Mouse (Mus musculus) liver, postnatal 0 days (tissue): ENCODE measurements at regions not wholly inside any gene's neighbourhood (a gene's known extent, or its start where the extent isn't known, plus 50 kb on each side); places are given as distances from the start of the nearest gene placed in this dataset.

Source experiments
- ATAC-seq: fragments of 200-750 bp; cut with Nextera tagmentation; 2 replicates; pipeline ENCODE4 v1.8.0; 2017; ENCODE audit warnings: mild to moderate bottlenecking, moderate library complexity
- DNase-seq: peaks from one replicate; pipeline ENCODE4 v3.0.0-alpha.2; 2016
- H3K27ac ChIP-seq: fragments of 300-500 bp; sonication (generic); 2 replicates; pipeline ENCODE4 v1.5.1; 2014; ENCODE audit warnings: antibody characterized with exemption, moderate library complexity, mild to moderate bottlenecking, low read depth
- H3K27me3 ChIP-seq: fragments of 300-500 bp; sonication (generic); 2 replicates; pipeline ENCODE4 v1.6.1; 2014; ENCODE audit warnings: low read length, control low read depth, mixed read lengths; ENCODE audit not compliant: insufficient read depth
- H3K36me3 ChIP-seq: fragments of 300-500 bp; sonication (generic); replicated peaks from 2 replicates; pipeline ENCODE4 v1.6.1; 2014; ENCODE audit warnings: mild to moderate bottlenecking, control low read depth, low read length, moderate library complexity, mixed read lengths; ENCODE audit not compliant: insufficient read depth
- H3K4me1 ChIP-seq: fragments of 300-500 bp; sonication (generic); 2 replicates; pipeline ENCODE4 v1.6.1; 2014; ENCODE audit warnings: antibody characterized with exemption, mild to moderate bottlenecking, control low read depth; ENCODE audit not compliant: insufficient read depth
- H3K4me2 ChIP-seq: fragments of 300-500 bp; sonication (generic); 2 replicates; pipeline ENCODE4 v1.6.1; 2014; ENCODE audit warnings: low read depth, mild to moderate bottlenecking, low read length, moderate library complexity, mixed read lengths
- H3K4me3 ChIP-seq: fragments of 300-500 bp; sonication (generic); 2 replicates; pipeline ENCODE4 v1.5.1; 2014; ENCODE audit warnings: low read depth, low read length
- H3K9ac ChIP-seq: fragments of 300-500 bp; sonication (generic); replicated peaks from 2 replicates; pipeline ENCODE4 v1.6.1; 2014; ENCODE audit warnings: mild to moderate bottlenecking, moderate library complexity
- H3K9me3 ChIP-seq: fragments of 300-500 bp; sonication (generic); 2 replicates; pipeline ENCODE4 v1.6.1; 2016; ENCODE audit warnings: mild to moderate bottlenecking, control low read depth, low read length, mixed read lengths
- CTCF ChIP-seq: sonication (generic); IDR thresholded peaks from 2 replicates; pipeline ENCODE4 v1.5.1; 2016; ENCODE audit warnings: antibody characterized with exemption, low read depth
- EP300 ChIP-seq: IDR thresholded peaks from 2 replicates; pipeline ENCODE4 v1.6.1; 2016; ENCODE audit warnings: antibody characterized with exemption, low read depth, mild to moderate bottlenecking
- WGBS: fragments of 180-500 bp; shearing (Covaris S2); extraction: QIAGEN DNeasy Blood & Tissue Kit; methylation state at CpG from one replicate; pipeline ENCODE4 v1.1.7; 2014; ENCODE audit not compliant: insufficient replicate concordance; 5-methylcytosine and 5-hydroxymethylcytosine counted together

- Histone ChIP-seq H3K9ac (no peak overlapping the region), H3K36me3 (no peaks in the 10 kb centered on the region), H3K4me2 (no peak overlapping the region), H3K27ac (no peak overlapping the region), H3K9me3 (no peaks in the 10 kb centered on the region), H3K27me3 (no peaks in the 10 kb centered on the region), H3K4me3 (no peak overlapping the region), H3K4me1 (no peaks in the 10 kb centered on the region)
- WGBS, result 60% methylated on average over 6 of the region's 6 CpGs
- DNase-seq (no peak), ATAC-seq (no peak)
- TF ChIP-seq CTCF (no peak), EP300 (no peak)
These were observed 248.4 kb downstream of the Eipr1 start for GRCm38 (mm10) chr12:28999963-29000451.

GRCm38 (mm10) chr12:29004504-29004903 lies 252.9 kb downstream of the Eipr1 start:
- Histone ChIP-seq H3K27ac (no peak overlapping the region), H3K9ac (no peak overlapping the region), H3K4me1 (no peaks in the 10 kb centered on the region), H3K27me3 (no peaks in the 10 kb centered on the region), H3K9me3 (no peaks in the 10 kb centered on the region), H3K4me2 (no peak overlapping the region), H3K4me3 (no peak overlapping the region), H3K36me3 (no peaks in the 10 kb centered on the region)
- ATAC-seq, result no peak
- WGBS, result 92% methylated on average over 13 of the region's 13 CpGs
- TF ChIP-seq EP300, result no peak
- no peak for TF ChIP-seq CTCF
- no peak for DNase-seq

GRCm38 (mm10) chr12:29014601-29015000 lies 263.0 kb downstream of the Eipr1 start:
- Histone ChIP-seq H3K9me3 (no peaks in the 10 kb centered on the region), H3K4me1 (no peaks in the 10 kb centered on the region), H3K4me3 (no peak overlapping the region), H3K9ac (no peak overlapping the region), H3K36me3 (no peaks in the 10 kb centered on the region), H3K27ac (no peak overlapping the region), H3K27me3 (no peaks in the 10 kb centered on the region), H3K4me2 (no peak overlapping the region)
- no peak for ATAC-seq
- DNase-seq, result no peak
- 85% methylated on average over 9 of the region's 9 CpGs for WGBS
- TF ChIP-seq EP300 (no peak), CTCF (no peak)

- 67% methylated on average over 10 of the region's 10 CpGs for WGBS
- DNase-seq (no peak), ATAC-seq (no peak)
- no peaks in the 10 kb centered on the region for H3K4me1 ChIP-seq
- no peak overlapping the region for H3K4me2 ChIP-seq
- H3K9me3 ChIP-seq, result no peaks in the 10 kb centered on the region
- H3K9ac ChIP-seq, result no peak overlapping the region
- H3K27ac ChIP-seq, result no peak overlapping the region
- no peak for TF ChIP-seq CTCF
- H3K36me3 ChIP-seq, result no peaks in the 10 kb centered on the region
- H3K4me3 ChIP-seq, result no peak overlapping the region
- H3K27me3 ChIP-seq, result no peaks in the 10 kb centered on the region
These were observed 263.7 kb downstream of the Eipr1 start for GRCm38 (mm10) chr12:29015200-29015862.

- no peak overlapping the region for H3K4me3 ChIP-seq
- DNase-seq (no peak), ATAC-seq (no peak)
- no peak overlapping the region for H3K4me2 ChIP-seq
- no peak for TF ChIP-seq EP300
- no peak for TF ChIP-seq CTCF
- no peaks in the 10 kb centered on the region for H3K4me1 ChIP-seq
- H3K27me3 ChIP-seq, result no peaks in the 10 kb centered on the region
- 62% methylated on average over 5 of the region's 5 CpGs for WGBS
- H3K9ac ChIP-seq, result no peak overlapping the region
- no peaks in the 10 kb centered on the region for H3K36me3 ChIP-seq
- H3K27ac ChIP-seq, result no peak overlapping the region
- H3K9me3 ChIP-seq, result no peaks in the 10 kb centered on the region
These were observed 269.5 kb downstream of the Eipr1 start for GRCm38 (mm10) chr12:29021152-29021551.

- WGBS, result 38% methylated on average over 3 of the region's 3 CpGs
- H3K27ac ChIP-seq, result no peak overlapping the region
These were observed 276.6 kb downstream of the Eipr1 start for GRCm38 (mm10) chr12:29028171-29028570.

More at GRCm38 (mm10) chr12:29028171-29028570, 276.6 kb downstream of the Eipr1 start:
- no peak for DNase-seq
- Histone ChIP-seq H3K4me1 (no peaks in the 10 kb centered on the region), H3K4me2 (no peak overlapping the region), H3K36me3 (no peaks in the 10 kb centered on the region), H3K4me3 (no peak overlapping the region), H3K9me3 (no peaks in the 10 kb centered on the region), H3K9ac (no peak overlapping the region), H3K27me3 (no peaks in the 10 kb centered on the region)
- ATAC-seq, result no peak
- TF ChIP-seq CTCF (no peak), EP300 (no peak)
